Mouse (Mus musculus): Measurements from ENCODE around the gene Gm10670. TPM values are rescaled to one million over a fixed set of nuclear protein-coding genes. Genes with fewer than 3 reads are reported as not detected.

Gene Gm10670
- not detected for polyA plus RNA-seq (2017; shearing (Covaris generic))

GRCm38 (mm10) chr7:20474825-20475224 lies at the start of gene Gm10670:
Gene Gm10670, minus strand, starts transcription at chr7:20474925.

GRCm38 (mm10) chr7:20510434-20510833 lies 35.7 kb upstream of the Gm10670 start, which contains the start of gene Vmn1r103:
Gene Vmn1r103, minus strand, starts transcription at chr7:20510534.

GRCm38 (mm10) chr7:20442493-20442892 lies 32.2 kb downstream of the Gm10670 start, which contains the start of gene Vmn1r101:
Gene Vmn1r101, minus strand, starts transcription at chr7:20442593.

Other genes starting within 250 kb of the Gm10670 start
- not detected for gene Gm4498, start 241.1 kb downstream of the Gm10670 start, polyA plus RNA-seq (2017; shearing (Covaris generic))
- not detected for gene Gm5890, start 212.1 kb downstream of the Gm10670 start, polyA plus RNA-seq (2017; shearing (Covaris generic))
- gene Gm4133, start 140.9 kb downstream of the Gm10670 start, polyA plus RNA-seq (2017; shearing (Covaris generic)), result not detected
- not detected for gene Gm5728, start 99.5 kb downstream of the Gm10670 start, polyA plus RNA-seq (2017; shearing (Covaris generic))
- not detected for gene Vmn1r100, start 57.0 kb downstream of the Gm10670 start, polyA plus RNA-seq (2017; shearing (Covaris generic))
- not detected for gene Vmn1r101, start 32.3 kb downstream of the Gm10670 start, polyA plus RNA-seq (2017; shearing (Covaris generic))
- gene Vmn1r103, start 35.6 kb upstream of the Gm10670 start, polyA plus RNA-seq (2017; shearing (Covaris generic)), result not detected
- not detected for gene Vmn1r104, start 58.9 kb upstream of the Gm10670 start, polyA plus RNA-seq (2017; shearing (Covaris generic))
- not detected for gene Gm5726, start 70.8 kb upstream of the Gm10670 start, polyA plus RNA-seq (2017; shearing (Covaris generic))
- gene Gm4141, start 101.3 kb upstream of the Gm10670 start, polyA plus RNA-seq (2017; shearing (Covaris generic)), result not detected
- not detected for gene Gm4513, start 124.1 kb upstream of the Gm10670 start, polyA plus RNA-seq (2017; shearing (Covaris generic))
- not detected for gene Vmn1r107, start 194.0 kb upstream of the Gm10670 start, polyA plus RNA-seq (2017; shearing (Covaris generic))
- not detected for gene Vmn1r111, start 228.3 kb upstream of the Gm10670 start, polyA plus RNA-seq (2017; shearing (Covaris generic))

All from inflammation-experienced regulatory T-cells, adult 16 weeks (primary cell).